Mouse (Mus musculus) inflammation-experienced regulatory T-cells, adult 6 months (primary cell): ENCODE measurements around the gene Capn7. TPM values are rescaled to one million over a fixed set of nuclear protein-coding genes. Genes with fewer than 3 reads are reported as not detected.
A peak's percentile ranks its signal among the peaks of the same experiment; 100 is the strongest.

Source experiments
- ATAC-seq: one replicate; pipeline ENCODE4 v1.8.0; 2017
- polyA plus RNA-seq, 3 experiments: library from polyadenylated mRNA; unstranded; fragments of 100-300 nt; shearing (Covaris generic); gene quantifications; one replicate each; pipeline ENCODE4 v1.2.1; 2017

Capn7 gene
- polyA plus RNA-seq, 3 experiments from 2014 or later: 18.0 to 20.5 (median 18.9) TPM

- ATAC-seq: no peak
Measured at GRCm38 (mm10) chr14:31397353-31397752, 60.9 kb downstream of the Capn7 start.

- ATAC-seq: no peak
Measured at GRCm38 (mm10) chr14:31397791-31398595, 61.6 kb downstream of the Capn7 start.

- ATAC-seq: peak; percentile 49
Measured at GRCm38 (mm10) chr14:31398819-31399218, 62.4 kb downstream of the Capn7 start.

- peak; percentile 84 for ATAC-seq
Measured at GRCm38 (mm10) chr14:31399271-31399670, 62.8 kb downstream of the Capn7 start.

GRCm38 (mm10) chr14:31400246-31400645 is 63.8 kb downstream of the Capn7 start:
- ATAC-seq: no peak

GRCm38 (mm10) chr14:31400896-31401295 is 64.5 kb downstream of the Capn7 start:
- ATAC-seq: peak; percentile 39

GRCm38 (mm10) chr14:31401918-31402427 is 65.5 kb downstream of the Capn7 start:
- no peak for ATAC-seq

- ATAC-seq: no peak
Measured at GRCm38 (mm10) chr14:31402693-31403092, 66.3 kb downstream of the Capn7 start.

GRCm38 (mm10) chr14:31403556-31403955 is 67.1 kb downstream of the Capn7 start:
- ATAC-seq: no peak

- no peak for ATAC-seq
Measured at GRCm38 (mm10) chr14:31403995-31404394, 67.6 kb downstream of the Capn7 start.

GRCm38 (mm10) chr14:31404663-31405062 is 68.2 kb downstream of the Capn7 start:
- no peak for ATAC-seq

GRCm38 (mm10) chr14:31405652-31406051 is 69.2 kb downstream of the Capn7 start:
- ATAC-seq: no peak

- no peak for ATAC-seq
Measured at GRCm38 (mm10) chr14:31406154-31406810, 69.8 kb downstream of the Capn7 start.

- no peak for ATAC-seq
Measured at GRCm38 (mm10) chr14:31407208-31407607, 70.8 kb downstream of the Capn7 start.

GRCm38 (mm10) chr14:31407911-31408604 is 71.6 kb downstream of the Capn7 start:
- peak; percentile 68 for ATAC-seq

GRCm38 (mm10) chr14:31408666-31409065 is 72.2 kb downstream of the Capn7 start:
- ATAC-seq: no peak

- ATAC-seq: no peak
Measured at GRCm38 (mm10) chr14:31410123-31410724, 73.8 kb downstream of the Capn7 start.

- no peak for ATAC-seq
Measured at GRCm38 (mm10) chr14:31410737-31411136, 74.3 kb downstream of the Capn7 start.

- ATAC-seq: no peak
Measured at GRCm38 (mm10) chr14:31412651-31413056, 76.2 kb downstream of the Capn7 start.

GRCm38 (mm10) chr14:31413475-31414086 is 77.1 kb downstream of the Capn7 start:
- ATAC-seq: no peak

GRCm38 (mm10) chr14:31414235-31414966 is 78.0 kb downstream of the Capn7 start:
- ATAC-seq: peak; percentile 64
